Mouse (Mus musculus) megakaryocyte, embryonic 14.5 days (primary cell): ENCODE measurements around the gene Zfp740. TPM values are rescaled to one million over a fixed set of nuclear protein-coding genes. Genes with fewer than 3 reads are reported as not detected.

Experiments used
- H3K27me3 ChIP-seq: replicated peaks from 2 replicates; pipeline ENCODE3; 2012; ENCODE audit warnings: inconsistent platforms
- H3K36me3 ChIP-seq: replicated peaks from 2 replicates; pipeline ENCODE3; 2012; ENCODE audit warnings: low read length, inconsistent platforms, mixed read lengths
- H3K4me1 ChIP-seq: 2 replicates; pipeline ENCODE4 v1.6.1; 2012; ENCODE audit warnings: inconsistent platforms
- H3K4me3 ChIP-seq: replicated peaks from 2 replicates; pipeline ENCODE3; 2012; ENCODE audit warnings: moderate library complexity, mild to moderate bottlenecking, inconsistent platforms
- H3K9me3 ChIP-seq: 2 replicates; pipeline ENCODE4 v1.6.1; 2012; ENCODE audit warnings: inconsistent platforms
- FLI1 ChIP-seq: IDR thresholded peaks from 2 replicates; pipeline ENCODE4 v1.6.1; 2012; ENCODE audit warnings: low read length, inconsistent platforms, mixed read lengths
- GATA1 ChIP-seq: IDR thresholded peaks from 3 replicates; pipeline ENCODE4 v1.6.1; 2012; ENCODE audit warnings: mixed read lengths, low read length, inconsistent platforms, borderline replicate concordance
- polyA plus RNA-seq: library from polyadenylated mRNA; stranded (reverse); fragments of >175 nt; gene quantifications from 2 replicates; pipeline ENCODE4 v1.2.3, GENCODE M21; 2012; ENCODE audit warnings: low replicate concordance; ENCODE audit not compliant: insufficient read depth

The Zfp740 gene
- polyA plus RNA-seq, 1 experiment = 3.8 TPM

DNA sequence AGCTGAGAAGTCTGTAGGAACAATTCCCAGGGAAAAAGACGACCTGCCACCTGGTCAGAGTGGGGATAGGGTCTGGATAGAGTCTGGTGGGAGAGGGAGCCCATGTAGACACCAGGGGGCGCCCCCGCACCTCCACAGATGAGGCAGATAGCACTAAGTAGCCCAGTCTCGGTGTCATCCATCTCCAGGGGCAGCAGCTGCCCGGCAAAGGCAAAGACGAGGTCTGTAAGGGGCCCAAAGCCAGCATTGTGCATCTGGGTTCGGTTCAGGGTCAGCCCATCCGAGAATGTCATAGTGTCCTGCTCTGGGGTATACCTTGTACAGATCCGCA lies 36.2 kb downstream of the Zfp740 start:
- no peak for TF ChIP-seq FLI1
- peak; percentile 63; the same call in 1 of the 3 replicates for TF ChIP-seq GATA1
- Histone ChIP-seq H3K27me3 (no peaks in the 10 kb centered on the region), H3K9me3 (no peaks in the 10 kb centered on the region), H3K36me3 (peaks cover 78% of the 10 kb centered on the region), H3K4me3 (peak overlapping the region; percentile 14), H3K4me1 (peaks cover 79% of the 10 kb centered on the region)

DNA sequence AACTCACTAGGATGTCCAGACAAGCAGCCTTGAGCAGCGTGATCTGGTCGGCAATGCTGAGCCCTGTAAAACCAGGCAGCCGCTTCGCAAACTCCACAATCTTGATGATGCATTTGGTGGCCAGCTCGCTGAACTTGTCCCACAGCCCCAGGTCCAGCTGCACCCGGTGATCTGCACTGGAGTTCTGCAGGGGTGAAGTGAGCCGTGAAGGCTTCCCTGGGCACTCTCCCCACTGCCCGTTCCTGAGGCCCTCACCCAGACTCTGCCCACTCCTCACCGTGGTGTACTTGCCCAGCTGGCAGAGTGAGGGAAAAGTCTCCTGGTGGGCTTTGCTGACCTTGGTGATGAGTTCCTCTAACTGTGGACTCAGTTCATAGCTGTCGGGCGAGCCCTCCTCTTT lies 36.8 kb downstream of the Zfp740 start:
- no peaks in the 10 kb centered on the region for H3K27me3 ChIP-seq
- no peak overlapping the region for H3K4me3 ChIP-seq
- peaks cover 79% of the 10 kb centered on the region for H3K4me1 ChIP-seq
- H3K9me3 ChIP-seq = no peaks in the 10 kb centered on the region
- peaks cover 72% of the 10 kb centered on the region for H3K36me3 ChIP-seq
- TF ChIP-seq FLI1 = no peak
- no peak for TF ChIP-seq GATA1

DNA sequence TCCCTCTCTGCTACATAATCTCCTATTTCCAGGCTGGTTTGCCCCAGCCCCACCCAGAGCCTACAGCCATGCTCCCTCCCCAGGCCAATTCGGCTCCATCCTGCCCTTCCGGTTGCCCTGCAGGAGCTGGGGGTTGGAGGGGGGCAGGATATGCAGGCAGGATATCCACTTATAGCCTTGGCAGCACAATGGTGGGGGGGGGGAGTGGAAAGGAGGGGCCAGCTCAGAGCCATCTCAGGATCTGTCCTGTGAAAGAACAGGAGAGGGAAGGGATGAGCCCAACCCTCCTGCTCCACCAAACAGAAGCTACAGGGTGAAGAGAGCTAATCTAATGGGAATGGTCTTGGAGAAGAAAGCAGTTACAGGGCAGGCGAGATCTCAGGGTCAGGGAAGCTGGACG lies 37.6 kb downstream of the Zfp740 start:
- no peaks in the 10 kb centered on the region for H3K9me3 ChIP-seq
- H3K4me3 ChIP-seq = peak overlapping the region; percentile 64
- H3K36me3 ChIP-seq = peaks cover 64% of the 10 kb centered on the region
- H3K27me3 ChIP-seq = no peaks in the 10 kb centered on the region
- TF ChIP-seq FLI1 (no peak), GATA1 (no peak)
- peaks cover 79% of the 10 kb centered on the region for H3K4me1 ChIP-seq

DNA sequence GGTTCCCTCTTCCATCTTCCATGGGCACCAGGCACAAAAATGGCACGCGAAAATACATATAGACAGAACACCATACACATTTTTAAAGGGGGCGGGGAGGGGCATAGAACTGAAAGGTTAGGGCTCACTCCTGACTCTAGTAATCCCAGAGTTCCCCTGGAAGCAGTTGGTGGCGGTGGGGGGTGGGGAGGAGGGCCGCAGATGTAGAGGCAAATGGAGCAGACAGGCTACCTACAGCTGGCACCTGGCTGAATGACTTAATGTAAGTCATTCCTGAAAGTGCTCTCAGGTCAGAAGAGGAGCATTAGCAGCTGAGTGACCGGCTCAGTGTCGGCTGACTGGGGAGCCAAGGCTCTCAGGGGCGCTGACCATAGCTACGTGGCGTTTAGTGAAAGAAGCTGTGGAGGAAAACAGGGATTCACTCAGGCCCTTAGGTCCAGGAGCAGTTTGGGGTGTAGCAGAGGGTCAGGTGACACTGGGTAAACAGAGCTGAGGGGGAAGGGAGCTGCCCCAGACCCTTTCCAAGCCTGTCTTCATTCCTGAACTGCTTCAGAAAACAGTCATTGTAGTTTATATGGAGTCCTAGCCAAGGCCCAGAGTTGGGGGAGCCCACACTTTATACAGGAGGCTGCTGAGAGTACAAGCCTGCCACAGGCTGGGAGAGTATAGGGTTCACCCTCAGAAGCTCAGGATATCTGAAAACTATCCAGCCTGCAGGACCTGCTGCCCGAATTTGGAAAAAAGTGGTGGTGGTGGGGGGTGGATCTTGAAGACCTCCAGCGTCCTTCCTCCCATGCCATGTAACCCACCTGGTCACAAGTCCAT lies 39.6 kb downstream of the Zfp740 start:
- no peak for TF ChIP-seq GATA1
- Histone ChIP-seq H3K9me3 (no peaks in the 10 kb centered on the region), H3K36me3 (peaks cover 47% of the 10 kb centered on the region), H3K4me1 (peaks cover 88% of the 10 kb centered on the region), H3K4me3 (peak overlapping the region; percentile 95), H3K27me3 (no peaks in the 10 kb centered on the region)

DNA sequence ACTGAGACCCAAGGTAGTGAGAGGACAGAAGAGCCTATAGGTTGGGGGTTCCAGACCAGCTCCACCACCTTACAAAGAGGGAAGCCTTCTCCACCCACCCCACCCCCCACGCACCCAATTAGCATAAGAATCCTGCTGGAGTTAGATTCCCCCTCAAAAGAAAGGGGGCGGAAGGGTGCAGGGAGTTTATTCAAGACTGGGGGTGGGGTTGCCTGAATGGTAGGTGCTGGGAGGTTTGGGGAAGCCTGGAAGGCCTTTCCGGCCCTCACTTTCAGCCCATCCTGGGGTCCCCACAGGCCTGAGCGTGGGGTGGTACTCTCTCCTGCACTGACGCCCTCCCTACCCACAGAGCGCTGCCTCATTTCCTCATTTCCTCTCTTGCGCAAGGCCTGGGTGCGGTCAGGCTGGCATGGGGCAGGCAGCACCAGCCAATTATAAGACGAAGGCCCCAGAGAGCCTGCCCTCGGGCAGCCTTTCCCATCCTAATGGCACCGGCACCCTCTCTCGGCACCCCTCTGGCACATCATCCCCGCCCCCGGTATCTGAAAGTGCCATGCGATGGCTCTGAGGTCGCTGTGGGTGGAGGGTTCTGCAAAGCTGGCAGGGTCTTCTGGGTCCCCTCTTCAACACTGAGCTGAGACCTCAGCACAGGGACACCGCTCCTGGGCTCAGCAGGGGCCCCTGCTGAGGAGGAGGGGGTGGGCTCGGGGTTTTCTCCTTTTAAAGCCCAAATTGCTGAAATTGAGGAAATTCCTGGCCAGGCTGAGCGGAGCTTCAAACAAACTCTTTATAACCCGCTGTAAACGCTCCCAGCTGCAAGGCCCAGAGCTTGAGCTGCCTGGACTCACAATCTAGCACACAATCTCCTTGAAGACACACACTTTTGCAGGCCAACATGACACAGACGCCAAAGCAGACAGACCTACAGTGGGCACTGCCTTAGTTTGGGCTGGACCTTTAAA lies 40.5 kb downstream of the Zfp740 start:
- H3K4me3 ChIP-seq = peak overlapping the region; percentile 95
- TF ChIP-seq FLI1 (no peak), GATA1 (no peak)
- H3K4me1 ChIP-seq = peaks cover 95% of the 10 kb centered on the region
- peaks cover 4% of the 10 kb centered on the region for H3K27me3 ChIP-seq
- H3K9me3 ChIP-seq = no peaks in the 10 kb centered on the region
- peaks cover 38% of the 10 kb centered on the region for H3K36me3 ChIP-seq

DNA sequence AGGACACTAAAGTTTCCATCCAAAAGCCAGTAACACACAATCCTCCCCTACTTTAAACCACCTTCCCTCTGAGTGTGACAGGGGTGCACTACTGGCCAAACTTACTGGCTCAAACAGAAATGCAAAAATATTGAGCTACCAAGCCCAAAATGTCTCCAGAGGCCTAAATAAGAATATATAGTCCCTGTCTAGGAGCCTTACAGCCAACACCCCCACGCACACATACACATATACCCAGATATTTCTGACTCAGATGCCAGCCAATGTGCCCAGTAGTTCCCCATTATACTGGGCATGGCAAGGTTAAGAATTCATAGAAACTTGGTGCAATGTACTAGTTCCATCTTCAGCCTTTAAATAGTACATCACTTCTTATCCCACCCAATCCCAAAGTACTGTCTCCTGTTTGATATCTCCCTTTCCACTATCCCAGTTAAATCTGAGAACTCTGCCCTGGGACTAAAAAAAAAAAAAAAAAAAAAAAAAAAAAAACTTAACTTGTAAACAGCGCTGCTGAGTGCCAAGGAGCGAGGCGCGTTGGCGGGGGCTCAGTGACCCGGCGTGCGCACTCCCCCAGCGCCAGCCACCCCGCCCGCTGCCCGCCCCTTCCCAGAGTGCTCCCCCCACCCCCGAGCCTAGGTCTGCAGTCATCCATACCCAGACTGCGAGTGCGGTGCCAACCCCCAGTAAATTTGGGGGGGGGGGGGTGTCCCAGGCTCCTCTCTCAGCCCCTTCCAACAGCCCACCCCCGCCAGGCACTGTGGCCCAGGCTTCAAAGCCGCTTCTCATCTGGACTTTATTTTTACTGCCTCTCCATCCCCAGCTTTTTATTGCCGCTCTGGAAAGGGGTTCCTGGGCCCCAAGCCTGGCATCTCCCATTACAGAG lies 41.5 kb downstream of the Zfp740 start:
- Histone ChIP-seq H3K4me1 (peaks cover 92% of the 10 kb centered on the region), H3K27me3 (peaks cover 12% of the 10 kb centered on the region), H3K4me3 (peak overlapping the region; percentile 95), H3K36me3 (peaks cover 28% of the 10 kb centered on the region), H3K9me3 (no peaks in the 10 kb centered on the region)
- TF ChIP-seq FLI1 (no peak), GATA1 (no peak)

DNA sequence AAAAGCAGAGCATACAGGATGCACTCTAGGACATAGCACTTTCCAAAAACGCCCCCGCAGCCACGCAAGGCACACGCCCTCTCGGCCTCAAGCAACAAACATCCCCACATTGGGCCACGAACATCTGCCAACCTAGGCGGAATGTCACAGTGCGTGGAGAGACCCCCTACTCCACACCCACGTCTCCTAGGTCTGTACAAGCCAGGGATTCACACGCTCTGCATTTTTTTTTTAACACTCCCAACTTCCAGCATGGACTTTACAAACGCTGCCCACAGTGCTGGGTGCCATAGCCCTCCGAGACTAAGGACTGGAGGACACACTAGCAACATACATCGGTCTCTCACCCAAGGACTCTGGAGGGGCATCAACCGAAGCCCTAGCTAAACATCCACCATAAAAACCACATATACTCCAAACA lies 42.4 kb downstream of the Zfp740 start:
- Histone ChIP-seq H3K36me3 (peaks cover 20% of the 10 kb centered on the region), H3K9me3 (no peaks in the 10 kb centered on the region), H3K4me3 (peak overlapping the region; percentile 95), H3K4me1 (peaks cover 88% of the 10 kb centered on the region), H3K27me3 (peaks cover 21% of the 10 kb centered on the region)
- TF ChIP-seq FLI1 = no peak
- TF ChIP-seq GATA1 = no peak

DNA sequence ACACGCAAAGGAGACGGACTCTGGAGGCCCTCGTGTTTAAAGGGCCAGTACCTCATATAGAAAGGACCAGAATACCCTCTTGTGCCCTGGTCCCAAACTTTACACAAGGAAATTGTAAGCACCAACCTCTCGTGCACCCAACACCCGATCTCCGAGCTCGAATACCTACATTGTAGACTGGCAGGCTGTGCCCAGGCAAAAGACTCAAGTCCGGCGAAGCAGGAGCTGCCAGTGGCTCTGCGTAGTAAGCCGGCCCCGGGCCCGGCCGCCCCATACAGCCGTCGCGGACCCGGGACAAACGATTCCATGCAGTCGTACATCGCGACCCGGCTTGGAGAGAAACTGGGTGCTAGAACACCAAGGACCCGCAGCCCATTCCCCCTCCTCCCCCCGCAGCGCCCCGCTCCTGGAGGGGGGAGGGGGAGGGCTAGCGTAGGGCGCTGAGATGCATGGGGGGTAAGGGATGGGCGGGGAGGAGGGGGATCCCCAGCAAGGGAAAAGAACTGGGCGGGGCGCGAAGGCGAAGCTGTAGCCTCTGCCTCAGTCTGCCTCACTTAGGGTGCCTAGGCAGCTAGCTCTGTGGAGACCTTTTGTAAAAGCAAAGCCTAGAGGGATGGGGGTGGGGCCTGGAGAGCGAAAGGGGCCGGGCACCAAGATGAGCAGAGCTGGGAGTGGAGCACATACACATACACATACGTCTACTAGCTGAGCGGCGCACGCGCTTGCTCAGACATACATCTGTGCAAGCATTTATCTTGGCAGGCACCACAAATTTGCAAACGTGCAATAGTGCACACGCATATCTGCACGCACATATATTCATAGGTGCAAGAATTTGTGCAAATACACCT lies 43.1 kb downstream of the Zfp740 start:
- H3K27me3 ChIP-seq = peaks cover 27% of the 10 kb centered on the region

More for the DNA sequence above, 43.1 kb downstream of the Zfp740 start:
- no peaks in the 10 kb centered on the region for H3K9me3 ChIP-seq
- peaks cover 14% of the 10 kb centered on the region for H3K36me3 ChIP-seq
- TF ChIP-seq FLI1 (no peak), GATA1 (no peak)
- H3K4me1 ChIP-seq = peaks cover 82% of the 10 kb centered on the region
- peak overlapping the region; percentile 95 for H3K4me3 ChIP-seq
